Mouse (Mus musculus) brain, embryonic 14.5 days (tissue): ENCODE results near the gene Cdca3.
A peak's percentile ranks its signal among the peaks of the same experiment; 100 is the strongest.

Experiments
- CTCF ChIP-seq: fragments of 200-500 bp; IDR thresholded peaks from 2 replicates; pipeline ENCODE4 v1.5.1; 2012; ENCODE audit warnings: inconsistent platforms, mild to moderate bottlenecking, moderate library complexity, borderline replicate concordance; ENCODE audit not compliant: insufficient read depth, insufficient read length; ENCODE audit errors: extremely low read depth
- POLR2A ChIP-seq: fragments of 200-500 bp; IDR thresholded peaks from 2 replicates; pipeline ENCODE4 v1.6.1; 2012; ENCODE audit warnings: mild to moderate bottlenecking, inconsistent platforms, borderline replicate concordance; ENCODE audit not compliant: poor library complexity, insufficient read depth, insufficient read length, severe bottlenecking; ENCODE audit errors: extremely low read depth

GRCm38 (mm10) chr6:124828868-124829798 lies at the start of gene Cdca3, which contains the start of gene Usp5:
- TF ChIP-seq CTCF (0 out of 2 replicates have a peak, but pooled peaks have one; percentile 8), POLR2A (peak; percentile 84; the same call in 1 of the 2 replicates)
